Mouse (Mus musculus): ENCODE data around the gene Ephb2.

Gene Ephb2

GRCm38 (mm10) chr4:136651882-136652527, 183.8 kb downstream of the Ephb2 start:
- DNase-seq (ENCODE audit: low spot score in 2 of 2) = no peak

- DNase-seq (ENCODE audit: low spot score in 2 of 2) = no peak
These were observed 184.4 kb downstream of the Ephb2 start for GRCm38 (mm10) chr4:136651357-136651811.

- no peak for DNase-seq (ENCODE audit: low spot score in 2 of 2)
These were observed 185.5 kb downstream of the Ephb2 start for GRCm38 (mm10) chr4:136650261-136650660.

GRCm38 (mm10) chr4:136649480-136650196, 186.2 kb downstream of the Ephb2 start:
- DNase-seq (ENCODE audit: low spot score in 2 of 2) = no peak

GRCm38 (mm10) chr4:136648922-136649479, 186.8 kb downstream of the Ephb2 start:
- DNase-seq (ENCODE audit: low spot score in 2 of 2) = peak; percentile 74 to 90

GRCm38 (mm10) chr4:136638890-136639289, 196.9 kb downstream of the Ephb2 start:
- DNase-seq (ENCODE audit: low spot score in 2 of 2) = no peak

GRCm38 (mm10) chr4:136638230-136638750, 197.5 kb downstream of the Ephb2 start:
- DNase-seq (ENCODE audit: low spot score in 2 of 2) = no peak

- DNase-seq (ENCODE audit: low spot score in 2 of 2) = peak in 1 of 2 experiments; percentile 58
These were observed 198.1 kb downstream of the Ephb2 start for GRCm38 (mm10) chr4:136637563-136638229.

- no peak for DNase-seq (ENCODE audit: low spot score in 2 of 2)
These were observed 198.7 kb downstream of the Ephb2 start for GRCm38 (mm10) chr4:136636983-136637562.

- DNase-seq (ENCODE audit: low spot score in 2 of 2) = no peak
These were observed 199.3 kb downstream of the Ephb2 start for GRCm38 (mm10) chr4:136636511-136636910.

- no peak for DNase-seq (ENCODE audit: low spot score in 2 of 2)
These were observed 199.8 kb downstream of the Ephb2 start for GRCm38 (mm10) chr4:136635995-136636394.

GRCm38 (mm10) chr4:136631237-136631994, 204.4 kb downstream of the Ephb2 start:
- DNase-seq (ENCODE audit: low spot score in 2 of 2) = no peak

- DNase-seq (ENCODE audit: low spot score in 2 of 2) = no peak
These were observed 209.2 kb downstream of the Ephb2 start for GRCm38 (mm10) chr4:136626590-136626989.

- DNase-seq (ENCODE audit: low spot score in 2 of 2) = no peak
These were observed 213.4 kb downstream of the Ephb2 start, which contains the start of gene Lactbl1 for GRCm38 (mm10) chr4:136622388-136622787. TSS of gene Lactbl1 (plus strand) at chr4:136622621.

GRCm38 (mm10) chr4:136621956-136622355, 213.8 kb downstream of the Ephb2 start:
- no peak for DNase-seq (ENCODE audit: low spot score in 2 of 2)

- no peak for DNase-seq (ENCODE audit: low spot score in 2 of 2)
These were observed 214.5 kb downstream of the Ephb2 start for GRCm38 (mm10) chr4:136621336-136621735.

- DNase-seq (ENCODE audit: low spot score in 2 of 2) = no peak
These were observed 222.1 kb downstream of the Ephb2 start for GRCm38 (mm10) chr4:136613657-136614056.

GRCm38 (mm10) chr4:136610387-136610856, 225.4 kb downstream of the Ephb2 start, which contains the start of gene Tex46:
TSS of gene Tex46 (plus strand) at chr4:136610437.
- no peak for DNase-seq (ENCODE audit: low spot score in 2 of 2)

GRCm38 (mm10) chr4:136605756-136606485, 229.9 kb downstream of the Ephb2 start:
- DNase-seq (ENCODE audit: low spot score in 2 of 2) = no peak

GRCm38 (mm10) chr4:136602568-136602967, 233.2 kb downstream of the Ephb2 start, which contains the start of gene Kdm1a:
TSS of gene Kdm1a (minus strand) at chr4:136602723.
- DNase-seq (ENCODE audit: low spot score in 2 of 2) = peak; percentile 91 to 95
